Mouse (Mus musculus): ENCODE data around the gene Ctnna2. TPM values are rescaled to one million over a fixed set of nuclear protein-coding genes. Genes with fewer than 3 reads are reported as not detected.

Gene Ctnna2
- polyA plus RNA-seq, 1 experiment from 2014 or later: 0.32 TPM

DNA sequence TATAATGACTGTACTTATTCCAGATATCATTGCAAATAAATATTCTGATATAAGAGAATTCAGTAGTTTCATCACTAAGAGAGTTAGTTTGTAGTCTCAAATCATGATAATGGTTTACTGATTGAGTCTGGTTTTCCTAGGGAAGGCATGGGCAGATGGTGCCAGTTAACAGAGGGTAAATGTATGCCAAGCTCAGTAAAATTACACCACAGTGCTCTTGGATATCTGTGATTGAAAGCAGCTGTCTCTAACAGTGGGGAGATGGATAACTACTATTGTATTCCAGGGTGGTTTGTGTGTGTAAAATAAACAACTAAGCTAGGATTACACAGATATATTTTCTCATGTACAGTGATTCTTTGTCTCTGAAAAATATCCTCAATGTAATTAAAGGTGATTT, 140.8 kb downstream of the Ctnna2 start:
- Histone ChIP-seq H3K36me3 (ENCODE audit: control insufficient read depth, insufficient read depth, low read length) (no peaks in the 10 kb centered on the region), H3K4me3 (ENCODE audit: low read length) (no peak overlapping the region), H3K4me1 (ENCODE audit: control insufficient read depth, insufficient read depth, low read length) (no peaks in the 10 kb centered on the region), H3K9ac (ENCODE audit: low read depth, low read length) (no peak overlapping the region), H3K27ac (ENCODE audit: low read depth, low read length) (no peak overlapping the region), H3K4me2 (replicated peaks; ENCODE audit: low read depth, low read length) (no peak overlapping the region), H3K27me3 (ENCODE audit: control insufficient read depth, insufficient read depth, low read length) (no peaks in the 10 kb centered on the region), H3K9me3 (ENCODE audit: control insufficient read depth, low read length) (no peaks in the 10 kb centered on the region)
- no peak for ATAC-seq (ENCODE audit: low FRiP score, low TSS enrichment)

DNA sequence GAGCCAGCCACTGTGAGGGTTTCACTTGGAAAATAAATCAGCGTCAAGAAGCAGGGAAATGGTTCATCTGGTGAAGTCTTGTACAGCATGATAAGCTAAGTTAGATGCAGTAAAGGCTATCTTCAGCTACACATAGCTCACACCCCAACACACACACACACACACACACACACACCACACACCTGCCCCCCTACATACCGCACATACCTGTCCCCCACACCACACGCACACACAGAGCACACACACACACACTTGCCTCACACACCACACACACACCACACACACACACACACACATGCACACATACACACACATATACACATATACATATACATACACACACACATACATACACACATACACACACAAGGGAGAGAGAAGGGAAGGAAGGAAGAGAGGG, 142.0 kb downstream of the Ctnna2 start:
- no peaks in the 10 kb centered on the region for H3K9me3 ChIP-seq (ENCODE audit: control insufficient read depth, low read length)
- H3K27ac ChIP-seq (ENCODE audit: low read depth, low read length): no peak overlapping the region
- no peaks in the 10 kb centered on the region for H3K36me3 ChIP-seq (ENCODE audit: control insufficient read depth, insufficient read depth, low read length)
- no peak for ATAC-seq (ENCODE audit: low FRiP score, low TSS enrichment)
- H3K27me3 ChIP-seq (ENCODE audit: control insufficient read depth, insufficient read depth, low read length): no peaks in the 10 kb centered on the region
- no peak overlapping the region for H3K9ac ChIP-seq (ENCODE audit: low read depth, low read length)
- WGBS: 88% methylated on average over 3 of the region's 3 CpGs
- no peak overlapping the region for H3K4me3 ChIP-seq (ENCODE audit: low read length)
- H3K4me2 ChIP-seq (replicated peaks; ENCODE audit: low read depth, low read length): no peak overlapping the region
- H3K4me1 ChIP-seq (ENCODE audit: control insufficient read depth, insufficient read depth, low read length): no peaks in the 10 kb centered on the region

DNA sequence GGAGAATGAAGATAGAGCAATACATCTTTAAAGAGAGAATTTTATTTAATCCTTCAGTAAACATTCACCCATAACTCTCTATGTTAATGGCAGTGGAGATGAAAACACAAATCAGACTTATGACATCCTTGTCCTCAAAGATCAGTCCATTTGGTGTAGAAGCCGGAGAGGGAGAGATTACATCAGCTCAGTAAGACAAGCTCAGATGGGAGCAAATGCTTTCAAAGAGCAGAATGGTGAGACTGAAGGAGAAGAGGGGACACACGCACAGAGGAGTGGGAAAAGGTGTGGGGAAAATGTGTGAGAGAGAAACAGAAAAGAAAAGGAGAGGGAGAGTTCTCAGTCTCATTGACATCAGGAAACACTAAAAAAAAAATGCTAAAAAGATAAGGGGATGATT, 144.8 kb downstream of the Ctnna2 start:
- Histone ChIP-seq H3K27me3 (ENCODE audit: control insufficient read depth, insufficient read depth, low read length) (no peaks in the 10 kb centered on the region), H3K27ac (ENCODE audit: low read depth, low read length) (no peak overlapping the region), H3K9me3 (ENCODE audit: control insufficient read depth, low read length) (no peaks in the 10 kb centered on the region), H3K36me3 (ENCODE audit: control insufficient read depth, insufficient read depth, low read length) (no peaks in the 10 kb centered on the region), H3K9ac (ENCODE audit: low read depth, low read length) (no peak overlapping the region), H3K4me3 (ENCODE audit: low read length) (no peak overlapping the region), H3K4me2 (replicated peaks; ENCODE audit: low read depth, low read length) (no peak overlapping the region), H3K4me1 (ENCODE audit: control insufficient read depth, insufficient read depth, low read length) (no peaks in the 10 kb centered on the region)
- 70% methylated on average over 2 of the region's 2 CpGs for WGBS
- ATAC-seq (ENCODE audit: low FRiP score, low TSS enrichment): no peak

DNA sequence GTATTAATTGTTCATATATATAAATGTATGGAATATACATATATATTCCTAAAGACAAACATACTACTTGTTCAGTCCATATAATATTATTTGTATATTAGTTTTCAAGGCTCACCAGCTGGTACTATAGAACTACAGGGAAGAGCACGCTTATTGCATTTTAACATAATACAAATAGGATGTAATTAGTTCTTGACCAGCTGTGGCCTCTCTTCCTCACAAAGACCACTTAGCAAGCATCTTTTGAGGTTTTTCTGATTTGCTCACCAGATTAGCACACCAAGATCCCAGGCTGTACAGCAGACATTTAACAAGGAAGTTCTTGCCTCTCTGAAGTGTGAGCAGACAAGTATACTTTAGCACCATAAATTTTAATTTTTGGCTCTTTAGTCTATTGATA, 152.0 kb downstream of the Ctnna2 start:
- no peaks in the 10 kb centered on the region for H3K4me1 ChIP-seq (ENCODE audit: control insufficient read depth, insufficient read depth, low read length)
- 87% methylated on average over 1 of the region's 1 CpGs for WGBS
- H3K27ac ChIP-seq (ENCODE audit: low read depth, low read length): no peak overlapping the region
- ATAC-seq (ENCODE audit: low FRiP score, low TSS enrichment): no peak
- H3K27me3 ChIP-seq (ENCODE audit: control insufficient read depth, insufficient read depth, low read length): no peaks in the 10 kb centered on the region
- H3K9me3 ChIP-seq (ENCODE audit: control insufficient read depth, low read length): no peaks in the 10 kb centered on the region
- no peak overlapping the region for H3K9ac ChIP-seq (ENCODE audit: low read depth, low read length)
- H3K4me2 ChIP-seq (replicated peaks; ENCODE audit: low read depth, low read length): no peak overlapping the region
- H3K4me3 ChIP-seq (ENCODE audit: low read length): no peak overlapping the region
- no peaks in the 10 kb centered on the region for H3K36me3 ChIP-seq (ENCODE audit: control insufficient read depth, insufficient read depth, low read length)

DNA sequence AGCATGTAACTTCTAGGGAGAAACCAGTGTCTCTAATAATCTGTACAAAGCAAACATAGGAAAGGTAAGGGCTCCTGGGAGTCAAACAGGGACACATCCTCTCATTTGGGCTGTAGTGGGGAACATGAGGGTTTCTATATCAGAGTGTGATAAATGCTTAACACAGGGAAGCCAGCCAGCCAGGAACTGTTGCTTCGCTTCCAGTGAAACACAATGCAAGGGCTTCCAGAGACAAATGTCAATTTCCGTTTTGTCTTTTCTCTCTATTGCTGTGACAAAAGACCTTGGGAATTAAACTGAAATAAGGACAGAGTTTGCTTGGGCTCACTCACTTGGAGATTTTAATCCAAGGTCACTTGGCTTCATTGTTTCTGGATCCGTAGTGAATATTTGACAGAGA, 162.4 kb downstream of the Ctnna2 start:
- Histone ChIP-seq H3K4me2 (replicated peaks; ENCODE audit: low read depth, low read length) (no peak overlapping the region), H3K4me3 (ENCODE audit: low read length) (no peak overlapping the region), H3K4me1 (ENCODE audit: control insufficient read depth, insufficient read depth, low read length) (no peaks in the 10 kb centered on the region), H3K27me3 (ENCODE audit: control insufficient read depth, insufficient read depth, low read length) (no peaks in the 10 kb centered on the region), H3K36me3 (ENCODE audit: control insufficient read depth, insufficient read depth, low read length) (no peaks in the 10 kb centered on the region), H3K9ac (ENCODE audit: low read depth, low read length) (no peak overlapping the region), H3K27ac (ENCODE audit: low read depth, low read length) (no peak overlapping the region), H3K9me3 (ENCODE audit: control insufficient read depth, low read length) (no peaks in the 10 kb centered on the region)
- WGBS: 81% methylated on average over 3 of the region's 3 CpGs
- ATAC-seq (ENCODE audit: low FRiP score, low TSS enrichment): no peak

DNA sequence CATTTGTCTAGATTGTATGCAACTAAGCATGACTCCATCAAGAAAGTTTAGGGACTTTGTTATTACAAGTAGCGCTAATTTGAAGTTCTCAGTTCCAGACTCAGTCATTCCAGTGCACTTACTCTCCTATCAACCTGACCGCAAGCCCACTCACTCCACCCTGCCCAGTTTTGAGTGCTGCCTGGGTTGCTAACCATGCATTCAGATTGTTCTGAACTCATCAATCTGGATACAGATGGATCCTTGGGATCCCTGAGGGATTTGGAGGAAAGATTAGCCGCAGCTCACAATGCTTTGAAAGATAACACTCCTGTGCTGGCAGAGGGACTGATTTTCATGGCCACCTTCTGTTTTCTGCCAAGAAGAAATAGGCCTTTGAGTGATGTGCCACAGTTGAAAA, 168.5 kb downstream of the Ctnna2 start:
- Histone ChIP-seq H3K36me3 (ENCODE audit: control insufficient read depth, insufficient read depth, low read length) (no peaks in the 10 kb centered on the region), H3K9me3 (ENCODE audit: control insufficient read depth, low read length) (no peaks in the 10 kb centered on the region), H3K27me3 (ENCODE audit: control insufficient read depth, insufficient read depth, low read length) (no peaks in the 10 kb centered on the region), H3K27ac (ENCODE audit: low read depth, low read length) (no peak overlapping the region), H3K4me1 (ENCODE audit: control insufficient read depth, insufficient read depth, low read length) (no peaks in the 10 kb centered on the region), H3K4me3 (ENCODE audit: low read length) (no peak overlapping the region), H3K4me2 (replicated peaks; ENCODE audit: low read depth, low read length) (no peak overlapping the region), H3K9ac (ENCODE audit: low read depth, low read length) (no peak overlapping the region)
- 82% methylated on average over 3 of the region's 3 CpGs for WGBS
- ATAC-seq (ENCODE audit: low FRiP score, low TSS enrichment): no peak

DNA sequence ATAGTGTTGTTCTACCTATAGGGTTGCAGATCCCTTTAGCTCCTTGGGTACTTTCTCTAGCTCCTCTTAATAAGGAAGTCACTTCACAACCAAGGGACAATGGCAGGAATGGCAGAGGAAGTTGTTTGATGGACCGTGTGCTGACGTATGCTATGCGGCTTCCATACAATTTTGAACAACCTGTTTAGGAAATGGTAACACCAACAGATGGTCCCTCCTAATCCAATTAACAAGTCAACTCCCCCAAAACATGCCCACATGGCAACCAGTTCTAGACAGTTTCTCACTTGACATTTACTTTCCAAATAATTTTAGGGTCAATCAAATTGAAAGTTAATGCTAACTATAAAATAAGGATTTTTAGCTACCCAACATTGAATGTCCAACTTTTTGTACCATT, 176.9 kb downstream of the Ctnna2 start:
- Histone ChIP-seq H3K4me2 (replicated peaks; ENCODE audit: low read depth, low read length) (no peak overlapping the region), H3K36me3 (ENCODE audit: control insufficient read depth, insufficient read depth, low read length) (no peaks in the 10 kb centered on the region), H3K27me3 (ENCODE audit: control insufficient read depth, insufficient read depth, low read length) (no peaks in the 10 kb centered on the region), H3K4me1 (ENCODE audit: control insufficient read depth, insufficient read depth, low read length) (no peaks in the 10 kb centered on the region), H3K4me3 (ENCODE audit: low read length) (no peak overlapping the region), H3K27ac (ENCODE audit: low read depth, low read length) (no peak overlapping the region), H3K9ac (ENCODE audit: low read depth, low read length) (no peak overlapping the region), H3K9me3 (ENCODE audit: control insufficient read depth, low read length) (no peaks in the 10 kb centered on the region)
- no peak for ATAC-seq (ENCODE audit: low FRiP score, low TSS enrichment)
- 90% methylated on average over 3 of the region's 3 CpGs for WGBS

DNA sequence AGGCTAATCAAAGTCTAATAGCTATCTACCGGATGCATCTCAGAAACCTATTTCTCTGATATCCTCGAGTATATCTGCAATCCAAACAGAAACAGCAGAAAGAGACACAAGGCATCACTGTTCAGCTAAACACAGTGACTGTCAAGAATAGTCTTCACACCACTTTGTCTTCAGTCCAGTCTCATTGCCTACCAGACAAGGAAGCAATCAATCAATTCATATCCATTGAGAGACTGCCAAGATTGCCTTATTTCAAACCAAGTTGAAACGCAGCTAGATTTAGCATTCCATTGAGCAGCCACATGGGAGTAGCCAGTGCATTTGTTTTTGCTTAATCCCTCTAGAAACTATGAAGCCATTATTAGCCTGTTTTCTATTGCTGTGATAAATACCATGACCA, 196.2 kb downstream of the Ctnna2 start:
- Histone ChIP-seq H3K4me2 (replicated peaks; ENCODE audit: low read depth, low read length) (no peak overlapping the region), H3K4me1 (ENCODE audit: control insufficient read depth, insufficient read depth, low read length) (no peaks in the 10 kb centered on the region)

DNA sequence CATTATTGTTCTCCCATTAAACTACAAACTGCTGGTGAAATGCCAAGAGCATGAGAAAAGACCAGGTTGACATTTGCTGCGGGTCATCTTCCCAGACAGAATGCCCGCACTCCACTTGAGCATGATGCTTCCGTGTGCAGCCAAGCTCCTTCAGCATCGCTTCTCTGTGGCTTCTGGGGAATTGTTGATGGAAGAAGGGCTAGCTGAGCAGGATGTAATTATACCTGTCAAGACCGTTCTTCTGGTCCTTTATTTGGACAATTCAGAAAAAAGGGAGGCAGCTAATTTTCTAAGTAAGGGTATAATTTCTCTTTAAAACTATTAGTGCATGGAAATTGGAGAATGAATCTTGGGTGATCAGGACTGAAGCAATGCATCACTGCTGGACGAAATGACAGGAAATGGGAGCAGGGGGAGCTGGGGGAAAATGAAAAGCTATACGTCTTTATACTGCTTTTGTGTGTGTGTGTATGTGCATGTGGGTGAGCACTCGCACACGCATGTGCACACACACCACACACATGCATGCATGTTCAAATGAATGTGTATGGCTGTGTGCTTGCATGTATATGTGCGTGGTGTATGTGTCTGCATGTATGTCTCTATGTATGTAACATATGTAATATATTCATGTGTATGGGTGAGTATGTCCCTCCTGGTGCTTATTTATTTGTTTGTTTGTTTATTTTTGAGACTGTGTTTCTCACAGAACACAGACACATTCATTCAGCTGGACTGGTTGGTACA, 211.0 kb downstream of the Ctnna2 start:
- H3K9ac ChIP-seq (ENCODE audit: low read depth, low read length): no peak overlapping the region
- no peak overlapping the region for H3K4me2 ChIP-seq (replicated peaks; ENCODE audit: low read depth, low read length)
- ATAC-seq (ENCODE audit: low FRiP score, low TSS enrichment): no peak
- H3K4me1 ChIP-seq (ENCODE audit: control insufficient read depth, insufficient read depth, low read length): no peaks in the 10 kb centered on the region
- H3K9me3 ChIP-seq (ENCODE audit: control insufficient read depth, low read length): no peaks in the 10 kb centered on the region
- no peak overlapping the region for H3K27ac ChIP-seq (ENCODE audit: low read depth, low read length)
- no peak overlapping the region for H3K4me3 ChIP-seq (ENCODE audit: low read length)
- WGBS: 77% methylated on average over 10 of the region's 10 CpGs
- no peaks in the 10 kb centered on the region for H3K27me3 ChIP-seq (ENCODE audit: control insufficient read depth, insufficient read depth, low read length)
- H3K36me3 ChIP-seq (ENCODE audit: control insufficient read depth, insufficient read depth, low read length): no peaks in the 10 kb centered on the region

More for the DNA sequence above, 196.2 kb downstream of the Ctnna2 start:
- Histone ChIP-seq H3K9me3 (ENCODE audit: control insufficient read depth, low read length) (no peaks in the 10 kb centered on the region), H3K9ac (ENCODE audit: low read depth, low read length) (no peak overlapping the region), H3K4me3 (ENCODE audit: low read length) (no peak overlapping the region), H3K36me3 (ENCODE audit: control insufficient read depth, insufficient read depth, low read length) (no peaks in the 10 kb centered on the region), H3K27ac (ENCODE audit: low read depth, low read length) (no peak overlapping the region), H3K27me3 (ENCODE audit: control insufficient read depth, insufficient read depth, low read length) (no peaks in the 10 kb centered on the region)
- no peak for ATAC-seq (ENCODE audit: low FRiP score, low TSS enrichment)
- 79% methylated on average over 3 of the region's 3 CpGs for WGBS

Measured in kidney, embryonic 14.5 days (tissue).